Mouse (Mus musculus): ENCODE data around the gene Rarb.

DNA sequence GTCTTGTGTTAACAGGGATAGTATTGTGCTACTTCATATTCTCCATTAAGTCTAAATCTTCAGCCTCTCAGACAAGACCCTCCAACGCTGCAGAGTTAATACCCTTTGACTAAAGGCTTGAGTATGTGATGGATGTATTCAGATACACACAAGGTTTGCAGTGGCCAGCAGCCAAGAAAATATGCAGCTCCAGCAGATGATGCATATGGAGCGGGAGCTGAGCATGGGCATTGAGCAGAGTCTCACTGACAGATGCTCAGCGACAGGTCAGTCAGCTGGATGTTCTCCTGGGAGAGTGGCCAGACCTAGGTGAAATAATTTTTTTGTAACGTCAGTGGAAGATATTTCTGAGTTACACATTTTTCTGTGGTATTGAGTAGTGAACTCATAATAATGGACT lies 229.8 kb downstream of the Rarb start:
- TF ChIP-seq USF1 (IDR thresholded peaks at IDR 0.05; ENCODE audit: low read depth) (no peak), POLR2AphosphoS2 (IDR thresholded peaks at IDR 0.05; ENCODE audit: insufficient read length, low read depth) (no peak), POLR2A (IDR thresholded peaks at IDR 0.05; ENCODE audit: insufficient read length, low read depth) (no peak), MYOD1 (IDR thresholded peaks at IDR 0.05; ENCODE audit: control insufficient read depth in 1 of 3, insufficient read length in 2 of 3, low read depth in 2 of 3) (no peak), SRF (IDR thresholded peaks at IDR 0.05; ENCODE audit: control insufficient read depth, insufficient read length, low read depth) (no peak), TCF12 (IDR thresholded peaks at IDR 0.05; ENCODE audit: insufficient read depth, poor library complexity, severe bottlenecking) (no peak), E2F4 (IDR thresholded peaks at IDR 0.05; ENCODE audit: insufficient read depth) (no peak)
